Mouse (Mus musculus): ENCODE results near the gene Dgki. TPM values are rescaled to one million over a fixed set of nuclear protein-coding genes. Genes with fewer than 3 reads are reported as not detected.

Dgki gene
- total RNA-seq, 1 experiment from 2014 or later, result 2.2 TPM

- DNase-seq, result no peak
Measured at GRCm38 (mm10) chr6:36904911-36905310, 395.1 kb downstream of the Dgki start.

- DNase-seq, result peak; percentile 50
Measured at GRCm38 (mm10) chr6:36903821-36904220, 396.2 kb downstream of the Dgki start.

GRCm38 (mm10) chr6:36903159-36903794 is 396.7 kb downstream of the Dgki start:
- DNase-seq, result no peak

- no peak for DNase-seq
Measured at GRCm38 (mm10) chr6:36899872-36900271, 400.1 kb downstream of the Dgki start.

GRCm38 (mm10) chr6:36898412-36898811 is 401.6 kb downstream of the Dgki start:
- DNase-seq, result no peak

- DNase-seq, result no peak
Measured at GRCm38 (mm10) chr6:36897616-36898149, 402.3 kb downstream of the Dgki start.

GRCm38 (mm10) chr6:36896656-36897055 is 403.3 kb downstream of the Dgki start:
- DNase-seq, result no peak

GRCm38 (mm10) chr6:36891820-36892219 is 408.2 kb downstream of the Dgki start:
- no peak for DNase-seq

- DNase-seq, result no peak
Measured at GRCm38 (mm10) chr6:36890776-36891175, 409.2 kb downstream of the Dgki start.

- peak; percentile 50 for DNase-seq
Measured at GRCm38 (mm10) chr6:36890296-36890695, 409.7 kb downstream of the Dgki start.

GRCm38 (mm10) chr6:36881309-36881708 is 418.7 kb downstream of the Dgki start:
- DNase-seq, result no peak

- DNase-seq, result no peak
Measured at GRCm38 (mm10) chr6:36880643-36881263, 419.2 kb downstream of the Dgki start.

GRCm38 (mm10) chr6:36877399-36877798 is 422.6 kb downstream of the Dgki start:
- DNase-seq, result no peak

- DNase-seq, result no peak
Measured at GRCm38 (mm10) chr6:36876426-36876825, 423.6 kb downstream of the Dgki start.

- DNase-seq, result peak; percentile 39
Measured at GRCm38 (mm10) chr6:36875926-36876325, 424.1 kb downstream of the Dgki start.

GRCm38 (mm10) chr6:36872876-36873275 is 427.1 kb downstream of the Dgki start:
- no peak for DNase-seq

GRCm38 (mm10) chr6:36868217-36868616 is 431.8 kb downstream of the Dgki start:
- DNase-seq, result no peak

- DNase-seq, result no peak
Measured at GRCm38 (mm10) chr6:36858258-36859041, 441.5 kb downstream of the Dgki start.

GRCm38 (mm10) chr6:36857627-36858257 is 442.2 kb downstream of the Dgki start:
- DNase-seq, result no peak

GRCm38 (mm10) chr6:36850422-36851129 is 449.4 kb downstream of the Dgki start:
- DNase-seq, result peak; percentile 90

- DNase-seq, result no peak
Measured at GRCm38 (mm10) chr6:36845288-36845687, 454.7 kb downstream of the Dgki start.

- DNase-seq, result no peak
Measured at GRCm38 (mm10) chr6:36844258-36844657, 455.7 kb downstream of the Dgki start.

Data from adrenal gland, postnatal 14 days (tissue).